Mouse (Mus musculus) limb, embryonic 13.5 days (tissue): ENCODE results near the gene Map2k6. TPM values are rescaled to one million over a fixed set of nuclear protein-coding genes. Genes with fewer than 3 reads are reported as not detected.

Source experiments
- ATAC-seq: fragments of 200-750 bp; cut with Nextera tagmentation; 2 replicates; pipeline ENCODE4 v1.8.0; 2017; ENCODE audit warnings: low read depth, moderate number of reproducible peaks, moderate TSS enrichment; ENCODE audit not compliant: low FRiP score
- H3K27ac ChIP-seq: fragments of 300-500 bp; sonication (generic); 2 replicates; pipeline ENCODE4 v1.5.1; 2015; ENCODE audit warnings: inconsistent platforms, mild to moderate bottlenecking, moderate library complexity
- H3K27me3 ChIP-seq: fragments of 300-500 bp; sonication (generic); 2 replicates; pipeline ENCODE4 v1.6.1; 2015; ENCODE audit warnings: mild to moderate bottlenecking, inconsistent platforms
- H3K36me3 ChIP-seq: fragments of 300-500 bp; sonication (generic); 2 replicates; pipeline ENCODE4 v1.6.1; 2015; ENCODE audit warnings: inconsistent platforms, mild to moderate bottlenecking, moderate library complexity
- H3K4me1 ChIP-seq: fragments of 300-500 bp; sonication (generic); 2 replicates; pipeline ENCODE4 v1.6.1; 2015; ENCODE audit warnings: inconsistent platforms
- H3K4me2 ChIP-seq: fragments of 300-500 bp; sonication (generic); replicated peaks from 2 replicates; pipeline ENCODE4 v1.6.1; 2015; ENCODE audit warnings: inconsistent platforms, mild to moderate bottlenecking, moderate library complexity
- H3K4me3 ChIP-seq: fragments of 300-500 bp; sonication (generic); 2 replicates; pipeline ENCODE4 v1.5.1; 2015; ENCODE audit warnings: moderate library complexity, mild to moderate bottlenecking, inconsistent platforms
- H3K9ac ChIP-seq: fragments of 300-500 bp; sonication (generic); 2 replicates; pipeline ENCODE4 v1.6.1; 2015; ENCODE audit warnings: mild to moderate bottlenecking, inconsistent platforms
- H3K9me3 ChIP-seq: fragments of 300-500 bp; sonication (generic); 2 replicates; pipeline ENCODE4 v1.6.1; 2016; ENCODE audit warnings: inconsistent platforms
- WGBS: fragments of 180-500 bp; shearing (Covaris S2); methylation state at CpG from one replicate; pipeline ENCODE4 v1.1.7; 2015; 5-methylcytosine and 5-hydroxymethylcytosine counted together
- polyA plus RNA-seq: library from polyadenylated mRNA; unstranded; fragments of >200 nt; fragmentation: Nextera tagmentation; extraction: Ambion mirVana; gene quantifications from 2 replicates; pipeline ENCODE4 v1.2.1, GENCODE M21; 2015

The Map2k6 gene
- polyA plus RNA-seq, 1 experiment from 2014 or later: 34.3 TPM

GRCm38 (mm10) chr11:110497743-110498142, 98.8 kb downstream of the Map2k6 start:
- no peak for ATAC-seq
- no peaks in the 10 kb centered on the region for H3K4me1 ChIP-seq
- no peak overlapping the region for H3K27ac ChIP-seq
- peaks cover 5% of the 10 kb centered on the region for H3K9me3 ChIP-seq
- no peaks in the 10 kb centered on the region for H3K27me3 ChIP-seq
- WGBS: 84% methylated on average over 8 of the region's 8 CpGs
- H3K4me2 ChIP-seq: no peak overlapping the region
- no peak overlapping the region for H3K9ac ChIP-seq
- H3K36me3 ChIP-seq: peaks cover 79% of the 10 kb centered on the region
- no peak overlapping the region for H3K4me3 ChIP-seq

- no peak overlapping the region for H3K9ac ChIP-seq
- peaks cover 73% of the 10 kb centered on the region for H3K36me3 ChIP-seq
- 60% methylated on average over 6 of the region's 6 CpGs for WGBS
- ATAC-seq: no peak
- H3K4me1 ChIP-seq: no peaks in the 10 kb centered on the region
- H3K27me3 ChIP-seq: no peaks in the 10 kb centered on the region
- no peaks in the 10 kb centered on the region for H3K9me3 ChIP-seq
- H3K4me3 ChIP-seq: no peak overlapping the region
- H3K27ac ChIP-seq: no peak overlapping the region
- H3K4me2 ChIP-seq: no peak overlapping the region
These were observed 99.8 kb downstream of the Map2k6 start for GRCm38 (mm10) chr11:110498651-110499213.

GRCm38 (mm10) chr11:110502937-110503670, 104.2 kb downstream of the Map2k6 start:
- Histone ChIP-seq H3K36me3 (peaks cover 72% of the 10 kb centered on the region), H3K27ac (no peak overlapping the region), H3K4me2 (no peak overlapping the region), H3K9me3 (no peaks in the 10 kb centered on the region), H3K4me3 (no peak overlapping the region), H3K4me1 (no peaks in the 10 kb centered on the region), H3K9ac (no peak overlapping the region), H3K27me3 (no peaks in the 10 kb centered on the region)
- no peak for ATAC-seq
- 90% methylated on average over 11 of the region's 11 CpGs for WGBS

- WGBS: 93% methylated on average over 7 of the region's 7 CpGs
- Histone ChIP-seq H3K4me1 (no peaks in the 10 kb centered on the region), H3K36me3 (peaks cover 83% of the 10 kb centered on the region), H3K9me3 (no peaks in the 10 kb centered on the region), H3K27me3 (no peaks in the 10 kb centered on the region), H3K9ac (no peak overlapping the region), H3K4me3 (no peak overlapping the region), H3K27ac (no peak overlapping the region), H3K4me2 (no peak overlapping the region)
- no peak for ATAC-seq
These were observed 112.5 kb downstream of the Map2k6 start for GRCm38 (mm10) chr11:110511466-110511865.

GRCm38 (mm10) chr11:110518648-110519047, 119.7 kb downstream of the Map2k6 start:
- Histone ChIP-seq H3K27ac (no peak overlapping the region), H3K9ac (no peak overlapping the region), H3K27me3 (no peaks in the 10 kb centered on the region), H3K4me1 (no peaks in the 10 kb centered on the region), H3K9me3 (peaks cover 8% of the 10 kb centered on the region), H3K36me3 (peaks cover 71% of the 10 kb centered on the region), H3K4me3 (no peak overlapping the region), H3K4me2 (no peak overlapping the region)
- ATAC-seq: no peak
- WGBS: 95% methylated on average over 1 of the region's 1 CpGs

- H3K27me3 ChIP-seq: no peaks in the 10 kb centered on the region
- peaks cover 48% of the 10 kb centered on the region for H3K36me3 ChIP-seq
- no peak overlapping the region for H3K4me3 ChIP-seq
- H3K4me2 ChIP-seq: no peak overlapping the region
- no peaks in the 10 kb centered on the region for H3K4me1 ChIP-seq
- no peak for ATAC-seq
- H3K9me3 ChIP-seq: peaks cover 8% of the 10 kb centered on the region
- no peak overlapping the region for H3K27ac ChIP-seq
- no peak overlapping the region for H3K9ac ChIP-seq
- WGBS: 91% methylated on average over 2 of the region's 2 CpGs
These were observed 124.0 kb downstream of the Map2k6 start for GRCm38 (mm10) chr11:110522906-110523305.

GRCm38 (mm10) chr11:110526156-110526555, 127.2 kb downstream of the Map2k6 start:
- H3K27me3 ChIP-seq: no peaks in the 10 kb centered on the region
- no peak overlapping the region for H3K4me2 ChIP-seq
- no peak for ATAC-seq
- 93% methylated on average over 4 of the region's 4 CpGs for WGBS
- H3K4me3 ChIP-seq: no peak overlapping the region
- peaks cover 18% of the 10 kb centered on the region for H3K36me3 ChIP-seq
- H3K4me1 ChIP-seq: no peaks in the 10 kb centered on the region
- H3K9ac ChIP-seq: no peak overlapping the region
- no peak overlapping the region for H3K27ac ChIP-seq
- H3K9me3 ChIP-seq: peaks cover 4% of the 10 kb centered on the region; the same call in 1 of the 2 replicates

GRCm38 (mm10) chr11:110531087-110531486, 132.2 kb downstream of the Map2k6 start:
- H3K4me1 ChIP-seq: peaks cover 12% of the 10 kb centered on the region; the same call in 1 of the 2 replicates
- H3K36me3 ChIP-seq: peaks cover 4% of the 10 kb centered on the region; the same call in 1 of the 2 replicates
- H3K9ac ChIP-seq: no peak overlapping the region
- no peak overlapping the region for H3K4me3 ChIP-seq
- ATAC-seq: no peak
- no peaks in the 10 kb centered on the region for H3K9me3 ChIP-seq
- H3K27me3 ChIP-seq: no peaks in the 10 kb centered on the region
- H3K27ac ChIP-seq: no peak overlapping the region
- H3K4me2 ChIP-seq: no peak overlapping the region
- 65% methylated on average over 7 of the region's 7 CpGs for WGBS

GRCm38 (mm10) chr11:110534856-110535255, 135.9 kb downstream of the Map2k6 start:
- Histone ChIP-seq H3K9ac (no peak overlapping the region), H3K4me2 (peak overlapping the region; percentile 38), H3K4me3 (no peak overlapping the region), H3K4me1 (peaks cover 16% of the 10 kb centered on the region; the same call in 1 of the 2 replicates), H3K9me3 (no peaks in the 10 kb centered on the region), H3K27ac (peak overlapping the region; percentile 65; the same call in 1 of the 2 replicates), H3K27me3 (no peaks in the 10 kb centered on the region), H3K36me3 (no peaks in the 10 kb centered on the region)
- 19% methylated on average over 4 of the region's 4 CpGs for WGBS
- peak; percentile 74 for ATAC-seq

GRCm38 (mm10) chr11:110536533-110536932, 137.6 kb downstream of the Map2k6 start:
- Histone ChIP-seq H3K4me3 (no peak overlapping the region), H3K4me2 (no peak overlapping the region), H3K27me3 (no peaks in the 10 kb centered on the region), H3K9me3 (0 out of 2 replicates have a peak, but pooled peaks cover 5% of the 10 kb centered on the region), H3K9ac (no peak overlapping the region), H3K27ac (no peak overlapping the region), H3K4me1 (peaks cover 16% of the 10 kb centered on the region; the same call in 1 of the 2 replicates), H3K36me3 (no peaks in the 10 kb centered on the region)
- WGBS: 92% methylated on average over 2 of the region's 2 CpGs
- ATAC-seq: no peak

- Histone ChIP-seq H3K36me3 (no peaks in the 10 kb centered on the region), H3K27me3 (no peaks in the 10 kb centered on the region), H3K9me3 (0 out of 2 replicates have a peak, but pooled peaks cover 5% of the 10 kb centered on the region), H3K4me3 (peak overlapping the region; percentile 13; the same call in 1 of the 2 replicates), H3K9ac (no peak overlapping the region), H3K4me1 (peaks cover 16% of the 10 kb centered on the region; the same call in 1 of the 2 replicates), H3K27ac (no peak overlapping the region), H3K4me2 (peak overlapping the region; percentile 51)
- peak; percentile 15; the same call in 1 of the 2 replicates for ATAC-seq
- WGBS: 10% methylated on average over 15 of the region's 15 CpGs
These were observed 138.7 kb downstream of the Map2k6 start for GRCm38 (mm10) chr11:110537602-110538001.

GRCm38 (mm10) chr11:110538206-110538605, 139.3 kb downstream of the Map2k6 start:
- Histone ChIP-seq H3K4me1 (peaks cover 16% of the 10 kb centered on the region; the same call in 1 of the 2 replicates), H3K4me2 (no peak overlapping the region), H3K36me3 (no peaks in the 10 kb centered on the region), H3K27ac (no peak overlapping the region), H3K9me3 (0 out of 2 replicates have a peak, but pooled peaks cover 5% of the 10 kb centered on the region), H3K27me3 (no peaks in the 10 kb centered on the region), H3K9ac (no peak overlapping the region), H3K4me3 (no peak overlapping the region)
- ATAC-seq: no peak
- WGBS: 59% methylated on average over 10 of the region's 10 CpGs
